Mouse (Mus musculus): ENCODE data around the gene Gm11168. TPM values are rescaled to one million over a fixed set of nuclear protein-coding genes. Genes with fewer than 3 reads are reported as not detected.
"Not testable (repeated sequence)": the region's sequence is repeated elsewhere in the genome, so short reads cannot be mapped to it uniquely, and the experiment has no call there.

Gene Gm11168
- polyA plus RNA-seq, 1 experiment from 2014 or later, result not detected

DNA sequence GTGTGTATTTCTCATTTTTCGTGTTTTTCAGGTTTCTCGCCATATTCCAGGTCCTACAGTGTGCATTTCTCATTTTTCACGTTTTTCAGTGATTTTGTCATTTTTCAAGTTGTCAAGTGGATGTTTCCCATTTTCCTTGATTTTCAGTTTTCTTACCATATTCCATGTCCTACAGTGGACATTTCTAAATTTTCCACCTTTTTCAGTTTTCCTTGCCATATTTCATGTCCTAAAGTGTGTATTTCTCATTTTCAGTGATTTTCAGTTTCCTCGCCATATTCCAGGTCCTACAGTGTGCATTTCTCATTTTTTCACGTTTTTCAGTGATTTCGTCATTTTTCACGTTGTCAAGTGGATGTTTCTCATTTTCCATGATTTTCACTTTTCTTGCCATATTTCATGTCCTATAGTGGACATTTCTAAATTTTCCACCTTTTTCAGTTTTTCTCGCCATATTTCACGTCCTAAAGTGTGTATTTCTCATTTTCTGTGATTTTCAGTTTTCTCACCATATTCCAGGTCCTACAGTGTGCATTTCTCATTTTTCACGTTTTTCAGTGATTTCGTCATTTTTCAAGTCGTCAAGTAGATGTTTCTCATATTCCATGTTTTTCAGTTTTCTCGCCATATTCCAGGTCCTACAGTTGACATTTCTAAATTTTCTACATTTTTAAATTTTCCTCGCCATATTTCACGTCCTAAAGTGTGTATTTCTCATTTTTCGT, 26.3 kb downstream of the Gm11168 start:
- H3K9ac ChIP-seq; H3K36me3 ChIP-seq; H3K4me1 ChIP-seq (replicated peaks); H3K4me2 ChIP-seq; H3K4me3 ChIP-seq; H3K27me3 ChIP-seq; H3K9me3 ChIP-seq; H3K27ac ChIP-seq (replicated peaks); ATAC-seq (ENCODE audit: low FRiP score, low read depth): not testable (repeated sequence)
- 67% methylated on average over 13 of the region's 16 CpGs for WGBS

DNA sequence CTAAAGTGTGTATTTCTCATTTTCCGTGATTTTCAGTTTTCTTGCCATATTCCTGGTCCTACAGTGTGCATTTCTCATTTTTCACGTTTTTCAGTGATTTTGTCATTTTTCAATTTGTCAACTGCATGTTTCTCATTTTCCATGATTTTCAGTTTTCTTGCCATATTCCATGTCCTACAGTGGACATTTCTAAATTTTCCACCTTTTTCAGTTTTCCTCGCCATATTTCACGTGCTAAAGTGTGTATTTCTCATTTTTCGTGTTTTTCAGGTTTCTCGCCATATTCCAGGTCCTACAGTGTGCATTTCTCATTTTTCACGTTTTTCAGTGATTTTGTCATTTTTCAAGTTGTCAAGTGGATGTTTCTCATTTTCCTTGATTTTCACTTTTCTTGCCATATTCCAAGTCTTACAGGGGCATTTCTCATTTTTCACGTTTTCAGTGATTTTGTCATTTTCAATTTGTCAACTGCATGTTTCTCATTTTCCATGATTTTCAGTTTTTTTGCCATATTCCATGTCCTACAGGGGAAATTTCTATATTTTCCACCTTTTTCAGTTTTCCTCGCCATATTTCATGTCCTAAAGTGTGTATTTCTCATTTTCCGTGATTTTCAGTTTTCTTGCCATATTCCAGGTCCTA, 27.7 kb downstream of the Gm11168 start:
- H3K27ac ChIP-seq (replicated peaks); H3K4me1 ChIP-seq (replicated peaks); H3K27me3 ChIP-seq; H3K36me3 ChIP-seq; H3K4me2 ChIP-seq; H3K9ac ChIP-seq; H3K9me3 ChIP-seq; H3K4me3 ChIP-seq: not testable (repeated sequence)
- WGBS, result 67% methylated on average over 2 of the region's 10 CpGs
- peak; percentile 51; the same call in 1 of the 2 replicates for ATAC-seq (ENCODE audit: low FRiP score, low read depth)

DNA sequence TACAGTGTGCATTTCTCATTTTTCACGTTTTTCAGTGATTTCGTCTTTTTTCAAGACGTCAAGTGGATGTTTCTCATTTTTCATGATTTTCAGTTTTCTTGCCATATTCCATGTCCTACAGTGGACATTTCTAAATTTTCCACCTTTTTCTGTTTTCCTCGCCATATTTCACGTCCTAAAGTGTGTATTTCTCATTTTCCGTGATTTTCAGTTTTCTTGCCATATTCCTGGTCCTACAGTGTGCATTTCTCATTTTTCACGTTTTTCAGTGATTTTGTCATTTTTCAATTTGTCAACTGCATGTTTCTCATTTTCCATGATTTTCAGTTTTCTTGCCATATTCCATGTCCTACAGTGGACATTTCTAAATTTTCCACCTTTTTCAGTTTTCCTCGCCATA, 31.2 kb downstream of the Gm11168 start, which contains the start of gene Gm17535:
Gene Gm17535 (plus strand): TSS at position 301 of the 400 bp plus-strand sequence.
- H3K27ac ChIP-seq (replicated peaks); ATAC-seq (ENCODE audit: low FRiP score, low read depth); H3K27me3 ChIP-seq; H3K36me3 ChIP-seq; H3K9me3 ChIP-seq; H3K9ac ChIP-seq; H3K4me2 ChIP-seq; H3K4me1 ChIP-seq (replicated peaks); H3K4me3 ChIP-seq: not testable (repeated sequence)
- 50% methylated on average over 1 of the region's 8 CpGs for WGBS

DNA sequence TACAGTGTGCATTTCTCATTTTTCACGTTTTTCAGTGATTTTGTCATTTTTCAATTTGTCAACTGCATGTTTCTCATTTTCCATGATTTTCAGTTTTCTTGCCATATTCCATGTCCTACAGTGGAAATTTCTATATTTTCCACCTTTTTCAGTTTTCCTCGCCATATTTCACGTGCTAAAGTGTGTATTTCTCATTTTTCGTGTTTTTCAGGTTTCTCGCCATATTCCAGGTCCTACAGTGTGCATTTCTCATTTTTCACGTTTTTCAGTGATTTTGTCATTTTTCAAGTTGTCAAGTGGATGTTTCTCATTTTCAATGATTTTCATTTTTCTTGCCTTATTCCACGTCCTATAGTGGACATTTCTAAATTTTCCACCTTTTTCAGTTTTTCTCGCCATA, 33.4 kb downstream of the Gm11168 start, which contains the start of gene Gm10715:
Gene Gm10715 (plus strand): TSS at position 301 of the 400 bp plus-strand sequence.
- H3K9me3 ChIP-seq; H3K4me1 ChIP-seq (replicated peaks); H3K4me2 ChIP-seq; H3K27ac ChIP-seq (replicated peaks); H3K9ac ChIP-seq; H3K27me3 ChIP-seq; H3K4me3 ChIP-seq; H3K36me3 ChIP-seq; ATAC-seq (ENCODE audit: low FRiP score, low read depth): not testable (repeated sequence)
- 81% methylated on average over 8 of the region's 8 CpGs for WGBS

DNA sequence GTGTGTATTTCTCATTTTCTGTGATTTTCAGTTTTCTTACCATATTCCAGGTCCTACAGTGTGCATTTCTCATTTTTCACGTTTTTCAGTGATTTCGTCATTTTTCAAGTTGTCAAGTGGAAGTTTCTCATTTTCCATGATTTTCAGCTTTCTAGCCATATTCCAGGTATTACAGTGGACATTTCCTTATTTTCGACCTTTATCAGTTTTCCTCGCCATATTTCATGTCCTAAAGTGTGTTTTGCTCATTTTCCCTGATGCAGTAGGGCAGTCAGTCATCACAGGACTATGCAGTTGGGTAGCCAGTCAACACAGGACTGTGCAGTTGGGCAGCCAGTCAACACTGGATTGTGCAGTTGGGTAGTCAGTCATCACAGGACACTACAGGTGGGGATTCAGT, 35.0 kb downstream of the Gm11168 start:
- not testable (repeated sequence) for H3K4me2 ChIP-seq; H3K27me3 ChIP-seq; ATAC-seq (ENCODE audit: low FRiP score, low read depth); H3K27ac ChIP-seq (replicated peaks); H3K9me3 ChIP-seq; H3K4me1 ChIP-seq (replicated peaks); H3K36me3 ChIP-seq; H3K4me3 ChIP-seq; H3K9ac ChIP-seq
- WGBS, result 69% methylated on average over 4 of the region's 4 CpGs

Small RNA genes lying within 50 kb of the gene (microRNA-seq; reads per million reads assigned to microRNA genes)
- not detected for gene Mir101c

Other genes starting within 250 kb of the Gm11168 start
- not detected in 2 replicates for gene Gm10722, start 2.4 kb upstream of the Gm11168 start, polyA plus RNA-seq (2015; fragmentation: Nextera tagmentation; extraction: Ambion mirVana)
- gene Gm10721, start 9.8 kb downstream of the Gm11168 start, polyA plus RNA-seq (2015; fragmentation: Nextera tagmentation; extraction: Ambion mirVana), result not detected in 2 replicates
- not detected in 2 replicates for gene Gm10720, start 12.3 kb downstream of the Gm11168 start, polyA plus RNA-seq (2015; fragmentation: Nextera tagmentation; extraction: Ambion mirVana)
- 0.31 TPM in 1 of 2 replicates, not detected in the other for gene Gm10719, start 14.1 kb downstream of the Gm11168 start, polyA plus RNA-seq (2015; fragmentation: Nextera tagmentation; extraction: Ambion mirVana)
- gene Gm10718, start 20.2 kb downstream of the Gm11168 start, polyA plus RNA-seq (2015; fragmentation: Nextera tagmentation; extraction: Ambion mirVana), result 0.96 and 1.2 TPM in 2 replicates
- 0.48 TPM in 1 of 2 replicates, not detected in the other for gene Gm10717, start 22.1 kb downstream of the Gm11168 start, polyA plus RNA-seq (2015; fragmentation: Nextera tagmentation; extraction: Ambion mirVana)
- gene Gm17535, start 31.3 kb downstream of the Gm11168 start, polyA plus RNA-seq (2015; fragmentation: Nextera tagmentation; extraction: Ambion mirVana), result not detected in 2 replicates
- gene Gm10715, start 33.5 kb downstream of the Gm11168 start, polyA plus RNA-seq (2015; fragmentation: Nextera tagmentation; extraction: Ambion mirVana), result not detected in 2 replicates